Mouse (Mus musculus) cortical plate, adult 2 months (tissue): ENCODE data around the gene Tuba1b.

Experiments used
- CTCF ChIP-seq: fragments of 200-500 bp; IDR thresholded peaks from 2 replicates; pipeline ENCODE4 v1.5.1; 2011; ENCODE audit warnings: mild to moderate bottlenecking, control low read depth, low read length; ENCODE audit not compliant: insufficient read depth; ENCODE audit errors: extremely low read depth
- POLR2A ChIP-seq: fragments of 200-500 bp; IDR thresholded peaks from 2 replicates; pipeline ENCODE4 v1.6.1; 2011; ENCODE audit warnings: mild to moderate bottlenecking, low read length, control low read depth; ENCODE audit not compliant: insufficient read depth; ENCODE audit errors: extremely low read depth

- TF ChIP-seq CTCF (no peak), POLR2A (no peak)
Measured at GRCm38 (mm10) chr15:98942081-98942480, 7.7 kb upstream of the Tuba1b start.
